Mouse (Mus musculus): ENCODE results near the gene Pm20d2. TPM values are rescaled to one million over a fixed set of nuclear protein-coding genes. Genes with fewer than 3 reads are reported as not detected.

Gene Pm20d2
- polyA plus RNA-seq (2012; rRNA removed): 1.4 and 2.9 TPM in 2 replicates

GRCm38 (mm10) chr4:33189735-33190036, at the start of gene Pm20d2:
TSS of gene Pm20d2 (minus strand) at chr4:33189737.
- Histone ChIP-seq H3K4me3 (ENCODE audit: control insufficient read depth, insufficient read depth, low read length) (peak within 1 kb of the TSS; percentile 46), H3K27me3 (ENCODE audit: control insufficient read depth, insufficient read depth, low read length) (peaks cover 3% of the 10 kb centered on the region; the same call in 1 of the 2 replicates), H3K36me3 (ENCODE audit: control insufficient read depth, insufficient read depth, low read length) (no peaks in the 10 kb centered on the region), H3K4me1 (replicated peaks; ENCODE audit: control insufficient read depth, insufficient read depth, low read length) (peaks cover 10% of the 10 kb centered on the region), H3K27ac (ENCODE audit: control insufficient read depth, insufficient read depth, low read length) (no peak within 1 kb of the TSS)
- no peak for DNase-seq
- TF ChIP-seq CTCF (IDR thresholded peaks at IDR 0.05; ENCODE audit: borderline replicate concordance, control insufficient read depth, extremely low read depth, insufficient read depth, low read length, poor library complexity) (no peak), POLR2A (IDR thresholded peaks at IDR 0.05; ENCODE audit: control insufficient read depth, extremely low read depth, insufficient read depth, low read length, poor library complexity) (no peak)
- 19% methylated on average over 6 of the region's 6 CpGs for WGBS

DNA sequence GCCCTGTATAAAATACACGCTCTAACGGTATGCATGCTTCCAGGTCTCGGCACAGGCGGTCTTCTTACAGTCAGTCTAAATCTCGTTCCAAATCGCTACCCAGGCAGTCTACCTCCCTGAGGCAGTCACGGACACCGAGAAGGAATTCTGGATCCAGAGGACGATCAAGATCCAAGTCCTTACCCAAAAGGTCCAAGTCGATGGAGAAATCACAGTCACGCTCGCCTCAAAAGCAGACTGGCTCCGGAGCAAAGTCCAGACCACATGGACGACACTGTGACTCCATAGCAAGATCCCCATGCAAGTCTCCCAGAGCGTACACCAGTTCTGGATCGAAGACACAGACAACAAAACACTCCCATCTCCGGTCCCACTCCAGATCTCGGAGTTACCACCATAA, 41.3 kb upstream of the Pm20d2 start:
- Histone ChIP-seq H3K4me1 (replicated peaks; ENCODE audit: control insufficient read depth, insufficient read depth, low read length) (peaks cover 4% of the 10 kb centered on the region), H3K36me3 (ENCODE audit: control insufficient read depth, insufficient read depth, low read length) (no peaks in the 10 kb centered on the region), H3K27me3 (ENCODE audit: control insufficient read depth, insufficient read depth, low read length) (no peaks in the 10 kb centered on the region), H3K27ac (ENCODE audit: control insufficient read depth, insufficient read depth, low read length) (no peak overlapping the region), H3K4me3 (ENCODE audit: control insufficient read depth, insufficient read depth, low read length) (no peak overlapping the region)
- no peak for DNase-seq
- TF ChIP-seq CTCF (IDR thresholded peaks at IDR 0.05; ENCODE audit: borderline replicate concordance, control insufficient read depth, extremely low read depth, insufficient read depth, low read length, poor library complexity): no peak
- no peak for TF ChIP-seq POLR2A (IDR thresholded peaks at IDR 0.05; ENCODE audit: control insufficient read depth, extremely low read depth, insufficient read depth, low read length, poor library complexity)
- WGBS: 97% methylated on average over 18 of the region's 18 CpGs

DNA sequence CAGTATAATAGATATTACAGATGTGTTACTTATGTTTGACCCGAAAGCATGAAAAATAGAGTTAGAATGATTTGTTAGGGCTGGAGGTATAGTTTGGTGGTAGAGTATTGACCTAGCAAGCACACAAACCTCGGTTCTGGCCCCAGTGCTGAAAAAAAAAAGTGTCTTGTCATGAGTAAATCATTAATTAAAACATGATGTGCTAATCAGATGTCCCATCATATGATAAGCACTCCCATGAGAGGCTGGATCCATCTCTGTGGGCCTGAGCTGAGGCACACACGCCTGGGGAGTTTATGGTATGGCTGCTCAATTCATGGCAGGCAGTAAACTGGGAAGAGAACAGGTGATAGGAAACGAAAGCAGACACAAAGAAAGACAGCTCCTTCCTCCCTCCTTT, 40.1 kb upstream of the Pm20d2 start:
- TF ChIP-seq CTCF (IDR thresholded peaks at IDR 0.05; ENCODE audit: borderline replicate concordance, control insufficient read depth, extremely low read depth, insufficient read depth, low read length, poor library complexity): no peak
- no peak for TF ChIP-seq POLR2A (IDR thresholded peaks at IDR 0.05; ENCODE audit: control insufficient read depth, extremely low read depth, insufficient read depth, low read length, poor library complexity)
- Histone ChIP-seq H3K27ac (ENCODE audit: control insufficient read depth, insufficient read depth, low read length) (no peak overlapping the region), H3K27me3 (ENCODE audit: control insufficient read depth, insufficient read depth, low read length) (no peaks in the 10 kb centered on the region), H3K4me3 (ENCODE audit: control insufficient read depth, insufficient read depth, low read length) (no peak overlapping the region), H3K4me1 (replicated peaks; ENCODE audit: control insufficient read depth, insufficient read depth, low read length) (peaks cover 7% of the 10 kb centered on the region), H3K36me3 (ENCODE audit: control insufficient read depth, insufficient read depth, low read length) (no peaks in the 10 kb centered on the region)
- DNase-seq: no peak
- WGBS: 86% methylated on average over 4 of the region's 4 CpGs

DNA sequence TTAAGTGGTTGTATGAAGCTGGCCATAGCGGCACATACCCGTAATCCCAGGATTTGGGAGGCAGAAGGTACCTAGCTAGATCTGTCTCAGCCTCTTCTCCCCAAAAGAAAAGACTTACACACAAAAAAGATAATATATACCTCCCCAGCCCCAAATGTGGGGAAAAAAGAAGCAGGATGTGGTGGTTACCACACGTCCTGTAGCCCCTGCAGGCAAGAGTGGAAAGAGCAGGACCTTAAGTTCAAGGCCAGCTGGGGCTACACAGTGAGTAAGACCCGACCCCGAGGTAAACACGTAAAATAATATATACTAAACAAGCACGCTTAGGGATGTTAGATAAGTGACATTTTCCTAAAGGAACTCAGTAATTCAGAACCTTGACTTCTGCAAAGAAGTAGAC, 37.6 kb upstream of the Pm20d2 start:
- DNase-seq: no peak
- H3K27me3 ChIP-seq (ENCODE audit: control insufficient read depth, insufficient read depth, low read length): no peaks in the 10 kb centered on the region

DNA sequence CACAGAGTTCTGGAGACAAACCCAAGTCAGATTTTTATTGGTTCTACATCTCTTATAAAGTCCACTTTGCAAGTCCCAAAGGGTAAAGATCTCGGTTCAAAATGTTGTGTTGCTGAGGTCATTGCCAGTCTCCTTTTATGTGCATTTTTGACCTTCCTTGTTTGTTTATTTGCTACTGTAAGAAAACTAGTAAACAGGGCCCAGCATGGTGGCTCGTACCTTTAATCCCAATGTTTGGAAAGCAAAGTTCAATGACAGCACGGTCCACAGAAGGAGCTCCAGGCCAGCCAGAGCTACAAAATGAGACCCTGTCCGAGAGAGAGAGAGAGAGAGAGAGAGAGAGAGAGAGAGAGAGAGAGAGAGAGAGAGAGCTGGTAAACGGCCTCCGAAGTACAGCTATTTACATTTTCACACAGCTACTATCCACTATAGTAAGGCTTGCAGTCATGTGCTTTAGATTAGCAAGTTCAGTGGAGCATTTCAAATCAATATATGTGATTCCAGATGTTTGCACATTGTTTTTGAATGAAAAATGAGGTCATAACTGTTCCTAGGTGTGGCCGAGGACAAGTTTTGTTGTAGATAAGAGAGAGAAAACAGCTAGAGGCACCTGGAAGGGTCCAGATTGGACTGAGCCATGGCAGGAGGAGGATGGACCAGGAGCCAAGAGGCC, 34.6 kb upstream of the Pm20d2 start:
- 90% methylated on average over 7 of the region's 7 CpGs for WGBS
- Histone ChIP-seq H3K27me3 (ENCODE audit: control insufficient read depth, insufficient read depth, low read length) (no peaks in the 10 kb centered on the region), H3K4me3 (ENCODE audit: control insufficient read depth, insufficient read depth, low read length) (no peak overlapping the region), H3K36me3 (ENCODE audit: control insufficient read depth, insufficient read depth, low read length) (no peaks in the 10 kb centered on the region), H3K4me1 (replicated peaks; ENCODE audit: control insufficient read depth, insufficient read depth, low read length) (peaks cover 7% of the 10 kb centered on the region), H3K27ac (ENCODE audit: control insufficient read depth, insufficient read depth, low read length) (no peak overlapping the region)
- DNase-seq: no peak
- TF ChIP-seq POLR2A (IDR thresholded peaks at IDR 0.05; ENCODE audit: control insufficient read depth, extremely low read depth, insufficient read depth, low read length, poor library complexity) (no peak), CTCF (IDR thresholded peaks at IDR 0.05; ENCODE audit: borderline replicate concordance, control insufficient read depth, extremely low read depth, insufficient read depth, low read length, poor library complexity) (no peak)

More for the DNA sequence above, 37.6 kb upstream of the Pm20d2 start:
- no peak for TF ChIP-seq POLR2A (IDR thresholded peaks at IDR 0.05; ENCODE audit: control insufficient read depth, extremely low read depth, insufficient read depth, low read length, poor library complexity)
- TF ChIP-seq CTCF (IDR thresholded peaks at IDR 0.05; ENCODE audit: borderline replicate concordance, control insufficient read depth, extremely low read depth, insufficient read depth, low read length, poor library complexity): no peak
- H3K36me3 ChIP-seq (ENCODE audit: control insufficient read depth, insufficient read depth, low read length): no peaks in the 10 kb centered on the region
- H3K4me1 ChIP-seq (replicated peaks; ENCODE audit: control insufficient read depth, insufficient read depth, low read length): peaks cover 7% of the 10 kb centered on the region
- WGBS: 52% methylated on average over 7 of the region's 7 CpGs
- no peak overlapping the region for H3K4me3 ChIP-seq (ENCODE audit: control insufficient read depth, insufficient read depth, low read length)
- H3K27ac ChIP-seq (ENCODE audit: control insufficient read depth, insufficient read depth, low read length): no peak overlapping the region

DNA sequence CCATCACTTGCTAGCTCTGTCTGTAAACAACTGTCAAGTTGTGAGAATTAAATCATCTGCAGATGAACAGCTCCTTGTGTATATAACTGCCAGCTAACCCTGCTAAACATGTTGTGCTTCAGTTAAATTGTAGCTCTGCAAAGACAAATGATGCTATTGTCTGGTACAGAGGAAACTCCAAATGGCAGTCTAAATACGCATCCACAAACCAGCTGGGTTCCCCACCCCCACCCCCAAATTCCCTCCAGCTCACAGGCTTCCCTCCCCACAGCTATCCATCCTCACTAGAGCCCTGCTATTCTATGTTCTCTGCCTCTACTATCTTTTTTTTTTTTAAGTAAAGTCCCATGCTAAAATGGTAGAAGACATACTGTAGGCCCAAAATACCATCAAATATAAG, 32.3 kb upstream of the Pm20d2 start:
- H3K4me3 ChIP-seq (ENCODE audit: control insufficient read depth, insufficient read depth, low read length): no peak overlapping the region
- H3K4me1 ChIP-seq (replicated peaks; ENCODE audit: control insufficient read depth, insufficient read depth, low read length): peaks cover 4% of the 10 kb centered on the region
- H3K27me3 ChIP-seq (ENCODE audit: control insufficient read depth, insufficient read depth, low read length): no peaks in the 10 kb centered on the region
- TF ChIP-seq CTCF (IDR thresholded peaks at IDR 0.05; ENCODE audit: borderline replicate concordance, control insufficient read depth, extremely low read depth, insufficient read depth, low read length, poor library complexity) (no peak), POLR2A (IDR thresholded peaks at IDR 0.05; ENCODE audit: control insufficient read depth, extremely low read depth, insufficient read depth, low read length, poor library complexity) (no peak)
- no peaks in the 10 kb centered on the region for H3K36me3 ChIP-seq (ENCODE audit: control insufficient read depth, insufficient read depth, low read length)
- 93% methylated on average over 1 of the region's 1 CpGs for WGBS
- DNase-seq: no peak
- H3K27ac ChIP-seq (ENCODE audit: control insufficient read depth, insufficient read depth, low read length): no peak overlapping the region
